Mouse (Mus musculus): ENCODE measurements around the gene Ptprm.

GRCm38 (mm10) chr17:67264716-67265115, 89.5 kb downstream of the Ptprm start:
- TF ChIP-seq CTCF (IDR thresholded peaks at IDR 0.05; ENCODE audit: borderline replicate concordance, extremely low read depth, insufficient read depth, insufficient read length) (no peak), POLR2A (IDR thresholded peaks at IDR 0.05; ENCODE audit: borderline replicate concordance, extremely low read depth, insufficient read depth, insufficient read length, poor library complexity, severe bottlenecking) (no peak)

Data from brain, embryonic 14.5 days (tissue).